Mouse (Mus musculus): ENCODE measurements around the gene Dut.

DNA sequence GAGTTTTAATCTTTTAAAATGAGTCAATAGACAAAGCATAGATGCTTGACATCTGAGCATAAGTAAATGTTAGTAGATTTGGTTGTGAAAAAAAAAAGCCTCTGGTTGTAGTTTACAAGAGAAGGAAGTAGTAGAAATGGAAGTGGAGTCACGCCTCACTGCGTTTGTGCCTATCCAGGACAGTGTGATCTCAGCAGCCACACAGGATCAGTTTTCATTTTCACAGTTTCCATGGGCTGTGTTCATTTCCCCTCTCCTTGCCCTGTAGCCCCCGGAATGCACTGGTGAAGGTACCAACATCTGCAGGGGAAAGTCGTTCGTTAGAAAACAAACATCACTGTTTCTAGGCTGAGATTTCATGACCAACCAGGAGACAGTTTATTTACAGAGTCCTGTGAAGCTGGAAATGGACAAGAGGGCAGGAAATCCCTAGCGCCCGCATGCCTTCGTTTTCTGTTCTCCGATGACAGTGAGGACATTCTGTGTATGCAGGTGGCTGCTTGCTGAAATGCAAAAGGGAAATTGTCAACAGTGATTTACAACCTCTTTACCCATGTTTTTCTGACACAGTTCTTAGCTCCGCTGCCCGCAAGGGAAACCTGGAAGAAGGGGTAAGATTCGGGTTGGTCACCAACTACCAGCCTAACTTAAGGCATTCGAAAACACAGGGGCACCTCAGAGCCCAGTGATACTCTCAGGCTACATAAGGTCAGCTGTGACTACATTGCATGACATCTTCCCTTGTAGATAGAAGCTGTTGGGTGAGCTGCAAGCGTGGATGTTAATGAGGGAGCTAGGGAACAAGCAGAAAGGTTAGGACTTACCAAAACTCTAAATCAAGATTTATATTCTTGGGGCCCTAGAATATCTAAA is 35.6 kb downstream of the Dut start:
- TF ChIP-seq POLR2A (IDR thresholded peaks at IDR 0.05; ENCODE audit: extremely low read depth, insufficient read depth, low read length) (no peak), CTCF (IDR thresholded peaks at IDR 0.05; ENCODE audit: low read depth, low read length) (no peak)

All from liver, adult 2 months (tissue).